Mouse (Mus musculus): Measurements from ENCODE around the gene Fgd3.

DNA sequence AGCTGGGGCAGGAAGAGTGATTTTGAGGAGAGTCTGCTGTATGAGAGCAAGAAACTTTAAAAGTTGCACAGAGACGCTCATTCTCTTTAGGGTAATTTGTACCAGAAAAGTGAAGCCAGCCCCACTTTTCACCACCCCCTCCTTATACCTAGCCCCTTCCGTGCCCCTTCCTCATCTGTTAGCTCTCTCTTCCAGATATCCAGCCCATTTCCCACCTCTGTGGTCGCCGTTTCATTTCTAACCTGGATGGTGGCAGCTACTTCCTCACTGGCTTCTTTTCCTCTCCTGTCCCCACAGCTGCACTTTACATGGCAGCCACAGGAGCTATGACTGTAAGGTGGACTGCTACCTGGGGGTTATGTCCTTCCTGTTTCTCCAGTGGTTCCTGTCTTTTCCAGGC is 100.7 kb downstream of the Fgd3 start:
- no peak for TF ChIP-seq CTCF (IDR thresholded peaks at IDR 0.05; ENCODE audit: low read depth, low read length)
- TF ChIP-seq TAL1 (conservative IDR thresholded peaks at IDR 0.05; ENCODE audit: low read depth, low read length) = no peak
- no peak for TF ChIP-seq GATA1 (IDR thresholded peaks at IDR 0.05; ENCODE audit: borderline replicate concordance, low read length)

Measured in G1E (cell line).